Mouse (Mus musculus): ENCODE data around the gene Gpr176.
"Not testable (repeated sequence)": the region's sequence is repeated elsewhere in the genome, so short reads cannot be mapped to it uniquely, and the experiment has no call there.

The Gpr176 gene

DNA sequence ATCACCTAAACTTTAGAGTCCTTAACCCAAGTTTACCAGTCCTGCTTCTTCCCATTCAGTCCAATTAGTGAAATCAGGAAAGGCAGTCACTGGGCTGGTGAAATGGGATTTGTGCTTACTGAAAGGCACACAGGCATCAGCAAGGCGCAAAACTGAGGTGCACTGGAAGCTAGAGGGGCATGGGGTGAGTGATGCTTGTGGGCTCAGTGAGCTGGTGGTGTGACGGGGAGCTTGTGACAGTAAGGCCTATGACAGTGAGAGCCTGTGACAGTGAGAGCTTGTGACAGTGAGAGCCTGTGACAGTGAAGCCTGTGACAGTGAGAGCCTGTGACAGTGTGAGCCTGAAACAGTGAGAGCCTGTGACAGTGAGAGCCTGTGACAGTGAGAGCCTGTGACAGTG lies 71.6 kb downstream of the Gpr176 start:
- no peak for DNase-seq (ENCODE audit: extremely low spot score)

GRCm38 (mm10) chr2:118301041-118301545 lies 72.1 kb downstream of the Gpr176 start:
- DNase-seq (ENCODE audit: extremely low spot score), result no peak

GRCm38 (mm10) chr2:118299981-118300380 lies 73.2 kb downstream of the Gpr176 start:
- no peak for DNase-seq (ENCODE audit: extremely low spot score)

- DNase-seq (ENCODE audit: extremely low spot score), result no peak
These were observed 74.6 kb downstream of the Gpr176 start for GRCm38 (mm10) chr2:118298601-118299000.

- no peak for DNase-seq (ENCODE audit: extremely low spot score)
These were observed 75.3 kb downstream of the Gpr176 start for GRCm38 (mm10) chr2:118297966-118298365.

DNA sequence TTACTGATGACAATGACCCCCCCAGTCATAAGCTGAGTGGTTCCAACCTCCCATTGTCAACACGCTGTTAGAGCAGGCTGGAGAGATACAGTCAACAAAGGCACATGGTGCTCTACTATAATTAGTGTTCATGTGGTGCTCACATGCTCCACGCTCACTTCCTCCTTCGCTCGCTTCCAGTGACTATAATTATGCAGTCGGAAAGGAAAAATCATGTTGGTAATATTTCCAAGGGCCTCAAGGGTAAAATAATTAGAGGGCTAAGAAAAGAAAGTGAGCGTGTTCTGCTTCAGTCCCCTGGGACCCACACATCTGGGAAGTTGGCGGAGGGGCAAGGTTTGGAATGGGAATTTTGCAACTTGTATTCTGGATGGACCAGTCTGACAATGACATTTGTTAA lies 77.7 kb downstream of the Gpr176 start:
- no peak for DNase-seq (ENCODE audit: extremely low spot score)

GRCm38 (mm10) chr2:118293583-118293982 lies 79.6 kb downstream of the Gpr176 start:
- DNase-seq (ENCODE audit: extremely low spot score), result no peak

- DNase-seq (ENCODE audit: extremely low spot score), result not testable (repeated sequence)
These were observed 84.2 kb downstream of the Gpr176 start for GRCm38 (mm10) chr2:118289066-118289460.

DNA sequence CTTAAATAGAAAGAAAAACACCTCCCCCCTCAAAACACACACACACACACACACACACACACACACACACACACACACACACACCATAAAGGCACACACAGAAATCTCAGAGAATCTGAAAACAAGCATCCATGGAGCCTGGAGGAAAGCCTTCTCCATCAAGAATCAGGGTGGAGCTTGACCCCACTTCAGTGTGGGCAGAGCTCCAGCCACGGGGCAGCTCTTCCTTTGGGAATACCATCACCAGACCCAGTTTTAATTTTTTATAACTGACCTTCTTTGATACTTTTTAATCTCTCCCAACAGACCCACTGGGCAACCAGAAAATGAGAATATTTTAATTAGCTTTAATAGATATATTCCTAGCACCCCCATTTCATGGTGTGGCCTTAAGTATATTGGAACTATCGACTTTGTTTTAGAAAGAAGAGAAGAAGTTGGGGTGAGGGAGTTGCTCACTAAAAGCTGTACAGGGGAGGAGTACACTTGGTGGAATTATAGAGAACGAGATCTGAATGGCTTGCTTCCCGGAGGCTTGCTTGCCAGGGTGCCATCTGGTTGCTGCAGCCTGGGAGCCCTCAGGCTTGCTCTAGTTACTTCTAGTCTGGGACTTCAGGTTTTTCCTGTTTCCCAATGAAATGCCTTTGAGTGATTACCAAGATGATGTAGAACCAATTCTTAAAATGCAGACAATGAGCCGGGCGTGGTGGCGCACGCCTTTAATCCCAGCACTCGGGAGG lies 84.7 kb downstream of the Gpr176 start:
- no peak for DNase-seq (ENCODE audit: extremely low spot score)

DNA sequence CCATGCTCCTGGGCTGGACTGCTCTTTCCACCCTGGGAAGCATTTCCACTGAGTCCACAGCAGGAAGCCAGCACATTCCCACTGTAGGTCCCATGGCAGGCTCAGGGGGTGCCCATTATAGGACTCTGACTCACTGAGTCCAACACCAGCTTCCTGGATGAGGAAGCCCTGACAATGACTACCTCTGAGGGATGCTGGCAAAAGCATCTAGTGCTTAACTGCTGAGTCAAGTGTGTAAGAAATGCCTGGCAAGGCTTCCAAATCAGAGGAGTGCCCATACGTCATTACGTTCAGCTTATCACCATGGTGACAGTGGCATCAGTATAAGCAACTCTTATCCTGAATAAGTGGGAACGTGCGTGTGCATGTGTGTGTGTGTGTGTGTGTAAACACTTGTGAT lies 85.5 kb downstream of the Gpr176 start:
- no peak for DNase-seq (ENCODE audit: extremely low spot score)

- no peak for DNase-seq (ENCODE audit: extremely low spot score)
These were observed 90.8 kb downstream of the Gpr176 start for GRCm38 (mm10) chr2:118282467-118282866.

DNA sequence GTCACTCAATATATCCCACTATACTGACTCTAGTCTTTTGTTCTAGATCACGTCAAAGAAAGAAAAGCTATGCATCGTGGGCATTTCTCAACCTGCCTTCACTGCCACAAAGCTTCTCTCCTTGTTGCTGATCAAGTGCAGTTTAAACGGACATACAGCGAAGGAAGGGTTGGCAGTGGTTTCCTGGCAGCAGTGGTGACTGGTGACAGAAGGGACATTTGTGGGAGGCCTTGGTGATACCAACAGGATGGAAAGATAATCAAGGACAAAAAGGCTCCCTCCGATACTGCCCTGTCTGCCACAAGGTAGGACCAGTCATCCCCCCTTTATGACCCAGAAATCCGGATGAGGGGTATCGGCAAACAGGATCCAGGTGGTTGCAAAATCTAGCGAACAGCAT lies 95.0 kb downstream of the Gpr176 start:
- DNase-seq (ENCODE audit: extremely low spot score), result no peak

DNA sequence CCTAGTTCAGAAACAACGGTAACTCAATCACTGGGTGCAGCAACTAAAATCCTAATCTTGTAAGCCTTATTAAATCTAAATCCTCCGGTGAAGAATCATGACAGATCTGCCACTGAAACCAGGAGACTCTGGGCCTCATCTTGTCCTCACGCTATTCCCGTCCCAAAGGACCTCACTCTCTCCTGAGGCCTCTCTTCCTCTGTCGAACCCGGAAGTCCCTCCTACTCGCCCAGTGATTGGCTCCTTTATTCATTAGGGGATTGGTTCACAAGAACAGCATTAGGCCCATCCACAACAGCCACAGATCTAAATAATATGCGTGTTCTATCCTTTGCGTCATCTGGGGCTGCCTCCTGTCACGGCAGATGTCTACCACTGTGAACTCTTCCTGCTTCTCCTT lies 101.6 kb downstream of the Gpr176 start:
- DNase-seq (ENCODE audit: extremely low spot score), result no peak

DNA sequence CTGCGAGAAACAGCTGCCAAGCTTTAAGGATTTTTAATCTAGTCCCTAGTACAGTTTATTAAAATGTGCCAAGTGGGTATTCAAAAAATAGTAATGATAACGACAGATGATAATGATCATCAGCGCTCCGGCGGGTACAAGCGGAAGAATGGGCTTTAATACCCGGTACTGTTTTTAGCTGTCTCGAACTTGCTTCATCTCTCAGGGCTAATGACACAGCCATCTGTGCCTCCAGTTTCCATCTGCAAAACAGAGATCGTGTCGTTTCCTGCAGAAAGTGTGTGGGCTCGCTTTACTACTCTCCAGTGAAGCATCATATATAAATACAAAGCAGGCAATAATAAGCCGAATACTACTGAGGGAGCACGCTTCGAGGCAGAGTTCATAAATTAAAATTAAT lies 103.0 kb downstream of the Gpr176 start:
- no peak for DNase-seq (ENCODE audit: extremely low spot score)

GRCm38 (mm10) chr2:118263914-118264201 lies 109.4 kb downstream of the Gpr176 start:
- no peak for DNase-seq (ENCODE audit: extremely low spot score)

DNA sequence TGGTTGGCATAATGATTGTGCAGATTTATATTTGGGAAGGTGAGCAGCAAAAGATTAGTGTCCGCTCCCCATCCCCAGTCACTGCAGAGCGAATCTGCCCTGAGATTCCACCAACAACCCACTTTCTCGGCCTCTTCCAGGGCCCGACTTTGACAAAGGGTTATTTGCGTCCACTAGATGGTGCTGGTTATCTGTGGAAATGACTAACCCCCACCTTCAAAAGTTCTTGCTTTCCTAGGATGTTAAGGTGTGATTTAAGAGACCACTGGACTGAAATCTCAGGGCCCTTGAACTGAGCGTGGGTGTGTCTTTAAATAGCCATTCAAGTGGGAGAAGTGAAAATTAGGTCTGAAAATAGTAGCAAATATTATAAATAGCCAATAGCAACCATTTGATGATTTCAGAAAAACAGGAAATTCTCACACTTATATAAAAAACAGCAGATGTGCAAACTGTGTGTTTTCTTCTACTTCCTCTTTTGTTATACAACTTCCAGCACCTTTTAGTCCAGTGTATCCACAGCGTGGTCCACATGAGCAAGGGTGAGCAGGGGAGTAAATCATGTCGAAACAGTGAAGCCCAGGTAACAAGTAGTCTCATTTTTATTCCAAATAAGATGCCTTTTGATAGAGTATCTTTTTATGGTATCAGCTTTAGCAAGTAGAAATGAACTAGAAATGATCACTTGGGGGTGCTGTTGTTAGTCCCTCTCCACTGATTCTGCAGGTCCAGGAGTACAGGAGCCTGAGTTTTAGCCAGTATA lies 109.9 kb downstream of the Gpr176 start:
- DNase-seq (ENCODE audit: extremely low spot score), result peak; percentile 71

- DNase-seq (ENCODE audit: extremely low spot score), result no peak
These were observed 110.5 kb downstream of the Gpr176 start for GRCm38 (mm10) chr2:118262673-118263072.

GRCm38 (mm10) chr2:118259746-118260145 lies 113.5 kb downstream of the Gpr176 start:
- DNase-seq (ENCODE audit: extremely low spot score), result no peak

GRCm38 (mm10) chr2:118257094-118257493 lies 116.1 kb downstream of the Gpr176 start:
- no peak for DNase-seq (ENCODE audit: extremely low spot score)

DNA sequence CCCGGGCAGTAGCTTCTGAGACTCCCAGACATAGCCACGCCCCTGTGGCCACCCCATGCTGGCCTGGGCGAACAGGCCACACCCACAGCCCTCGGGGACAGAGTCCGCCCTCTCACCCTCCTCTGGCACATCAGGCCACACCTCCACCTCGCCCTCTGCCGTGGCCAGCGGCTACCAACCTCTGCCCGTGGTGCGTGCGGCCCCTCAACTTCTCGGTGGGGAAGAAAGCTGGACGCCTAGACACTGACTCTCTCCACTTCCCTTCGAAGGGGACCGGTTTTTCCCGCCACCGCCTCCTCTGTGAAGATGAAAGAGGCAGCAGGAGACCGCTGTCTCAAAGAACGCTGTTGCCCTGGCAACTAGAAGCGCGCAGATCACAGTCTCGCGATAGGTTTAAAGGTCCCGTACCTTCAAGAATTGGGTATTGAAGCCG lies 116.6 kb downstream of the Gpr176 start, which contains the start of gene Fsip1:
Gene Fsip1, minus strand, starts transcription at position 346 of the 433 bp plus-strand sequence.
- DNase-seq (ENCODE audit: extremely low spot score), result peak; percentile 89

DNA sequence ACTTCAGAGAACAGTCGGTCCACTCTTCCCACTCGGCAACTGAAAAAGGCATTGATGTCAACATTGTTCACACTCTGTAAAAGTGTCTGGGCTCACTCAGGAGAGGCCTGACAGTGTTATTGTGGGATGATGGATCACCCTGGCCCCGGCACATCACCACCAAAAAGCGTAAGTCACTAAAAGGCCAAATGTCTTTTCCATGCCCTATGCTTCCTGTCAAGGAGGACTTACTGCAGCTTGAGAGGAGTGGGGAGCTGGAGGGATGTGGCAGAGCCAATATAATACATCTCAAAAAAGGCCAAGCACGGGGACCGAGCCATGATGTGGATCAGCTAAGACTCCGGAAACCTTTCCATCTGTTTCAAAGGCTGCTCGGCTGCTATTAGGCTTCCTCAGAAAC lies 118.7 kb downstream of the Gpr176 start:
- DNase-seq (ENCODE audit: extremely low spot score), result peak; percentile 19

- DNase-seq (ENCODE audit: extremely low spot score), result no peak
These were observed 124.3 kb downstream of the Gpr176 start for GRCm38 (mm10) chr2:118248966-118249365.

- DNase-seq (ENCODE audit: extremely low spot score), result no peak
These were observed 125.2 kb downstream of the Gpr176 start for GRCm38 (mm10) chr2:118248016-118248415.
